Mouse (Mus musculus) kidney, postnatal 0 days (tissue): ENCODE data around the gene 1110059E24Rik. TPM values are rescaled to one million over a fixed set of nuclear protein-coding genes. Genes with fewer than 3 reads are reported as not detected.

Source experiments
- ATAC-seq: fragments of 200-750 bp; cut with Nextera tagmentation; replicated peaks from 2 replicates; pipeline ENCODE4 v1.8.0; 2017; ENCODE audit warnings: low read depth, moderate number of reproducible peaks, moderate TSS enrichment, moderate library complexity; ENCODE audit not compliant: low FRiP score
- DNase-seq: peaks from one replicate; pipeline ENCODE4 v3.0.0-alpha.2; 2016; ENCODE audit warnings: low spot score
- H3K27ac ChIP-seq: fragments of 300-500 bp; sonication (generic); 2 replicates; pipeline ENCODE4 v1.5.1; 2014; ENCODE audit warnings: mild to moderate bottlenecking
- H3K27me3 ChIP-seq: fragments of 300-500 bp; sonication (generic); 2 replicates; pipeline ENCODE4 v1.6.1; 2014; ENCODE audit warnings: low read length, mixed read lengths; ENCODE audit not compliant: insufficient read depth
- H3K36me3 ChIP-seq: fragments of 300-500 bp; sonication (generic); 2 replicates; pipeline ENCODE4 v1.6.1; 2014; ENCODE audit warnings: low read length, mixed read lengths; ENCODE audit not compliant: insufficient read depth
- H3K4me1 ChIP-seq: fragments of 300-500 bp; sonication (generic); replicated peaks from 2 replicates; pipeline ENCODE4 v1.6.1; 2014; ENCODE audit warnings: antibody characterized with exemption, low read length, mixed read lengths; ENCODE audit not compliant: insufficient read depth
- H3K4me2 ChIP-seq: fragments of 300-500 bp; sonication (generic); 2 replicates; pipeline ENCODE4 v1.6.1; 2014; ENCODE audit warnings: mild to moderate bottlenecking, low read length, moderate library complexity, mixed read lengths
- H3K4me3 ChIP-seq: fragments of 300-500 bp; sonication (generic); replicated peaks from 2 replicates; pipeline ENCODE4 v1.5.1; 2014; ENCODE audit warnings: low read depth, low read length
- H3K9ac ChIP-seq: fragments of 300-500 bp; sonication (generic); 2 replicates; pipeline ENCODE4 v1.6.1; 2014; ENCODE audit warnings: low read depth, low read length
- H3K9me3 ChIP-seq: fragments of 300-500 bp; sonication (generic); replicated peaks from 2 replicates; pipeline ENCODE4 v1.6.1; 2016; ENCODE audit warnings: low read length, inconsistent platforms, mixed read lengths
- CTCF ChIP-seq: IDR thresholded peaks from 2 replicates; pipeline ENCODE4 v1.5.1; 2016; ENCODE audit warnings: antibody characterized with exemption, low read depth, mild to moderate bottlenecking, moderate library complexity
- WGBS: fragments of 180-500 bp; shearing (Covaris S2); extraction: QIAGEN DNeasy Blood & Tissue Kit; methylation state at CpG from one replicate; pipeline ENCODE4 v1.1.7; 2014; 5-methylcytosine and 5-hydroxymethylcytosine counted together
- polyA plus RNA-seq: library from polyadenylated mRNA; unstranded; fragments of >200 nt; fragmentation: Nextera tagmentation; extraction: Ambion mirVana; gene quantifications from 2 replicates; pipeline ENCODE4 v1.2.1, GENCODE M21; 2015

1110059E24Rik gene
- polyA plus RNA-seq, 1 experiment from 2014 or later = 59.0 TPM

DNA sequence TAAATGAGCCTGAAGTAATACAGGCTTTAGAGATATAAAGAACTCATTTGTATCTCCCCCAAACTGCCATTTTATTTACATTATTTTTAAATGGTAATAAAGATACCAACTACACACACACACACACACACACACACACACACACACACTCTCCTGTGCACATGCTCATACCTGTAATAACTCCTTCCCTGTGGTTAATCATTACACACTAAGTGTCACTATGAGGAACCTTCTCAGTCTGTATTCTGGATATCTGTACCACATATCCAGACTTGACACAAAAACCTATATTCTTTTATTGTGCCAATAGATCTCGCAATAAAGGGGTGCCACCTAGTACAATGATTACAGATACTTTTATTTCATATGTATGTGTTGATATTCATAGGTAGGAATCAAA is 62.9 kb downstream of the 1110059E24Rik start:
- Histone ChIP-seq H3K36me3 (no peaks in the 10 kb centered on the region), H3K27me3 (no peaks in the 10 kb centered on the region), H3K4me3 (no peak overlapping the region), H3K9me3 (no peaks in the 10 kb centered on the region), H3K9ac (no peak overlapping the region), H3K4me1 (no peaks in the 10 kb centered on the region), H3K4me2 (no peak overlapping the region), H3K27ac (no peak overlapping the region)
- ATAC-seq (no peak), DNase-seq (no peak)
- no peak for TF ChIP-seq CTCF
- 91% methylated on average over 1 of the region's 1 CpGs for WGBS

DNA sequence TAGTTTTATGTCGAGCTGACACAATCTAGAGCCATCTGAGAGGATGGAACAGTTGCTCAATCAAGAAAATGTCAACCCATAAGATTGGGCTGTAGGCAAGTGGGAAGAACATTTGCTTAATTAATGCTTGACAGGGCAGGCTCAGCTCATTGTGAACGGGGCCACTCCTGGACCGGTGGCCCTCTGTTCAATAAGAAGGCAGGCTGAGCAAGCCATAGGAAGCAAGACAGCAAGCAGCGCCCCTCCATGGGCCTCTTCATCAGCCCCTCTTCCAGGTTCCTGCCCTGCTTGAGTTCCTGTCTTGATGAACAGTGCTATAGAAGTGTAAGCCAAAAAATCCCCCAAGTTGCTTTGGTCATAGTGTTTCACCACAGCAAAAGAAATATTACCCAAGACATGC is 65.2 kb downstream of the 1110059E24Rik start:
- TF ChIP-seq CTCF = no peak

DNA sequence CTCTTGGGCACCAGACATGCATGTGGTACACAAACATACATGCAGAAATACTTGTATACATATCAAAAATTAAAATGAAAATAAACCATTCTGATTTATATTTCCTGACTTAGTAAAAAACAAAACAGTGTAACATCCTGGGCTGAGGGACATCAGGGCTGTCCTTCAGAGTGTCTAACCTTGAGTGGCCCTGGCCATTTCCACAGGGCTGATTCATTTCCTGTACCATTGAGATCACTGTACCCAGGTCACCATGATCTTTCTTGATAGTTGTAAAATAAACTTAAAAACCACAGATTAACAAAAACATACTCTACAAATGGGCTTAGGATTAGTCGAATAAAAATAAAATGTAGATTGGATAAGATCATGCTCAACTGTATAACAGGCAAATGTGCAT is 66.2 kb downstream of the 1110059E24Rik start:
- WGBS = 100% methylated on average over 1 of the region's 1 CpGs
- Histone ChIP-seq H3K4me1 (no peaks in the 10 kb centered on the region), H3K27ac (no peak overlapping the region), H3K4me2 (no peak overlapping the region), H3K27me3 (no peaks in the 10 kb centered on the region), H3K9me3 (no peaks in the 10 kb centered on the region), H3K36me3 (no peaks in the 10 kb centered on the region), H3K9ac (no peak overlapping the region), H3K4me3 (no peak overlapping the region)
- no peak for ATAC-seq
- no peak for DNase-seq
- no peak for TF ChIP-seq CTCF

More for the DNA sequence above, 65.2 kb downstream of the 1110059E24Rik start:
- Histone ChIP-seq H3K9me3 (no peaks in the 10 kb centered on the region), H3K4me3 (no peak overlapping the region), H3K4me2 (no peak overlapping the region), H3K27ac (no peak overlapping the region), H3K4me1 (no peaks in the 10 kb centered on the region), H3K9ac (no peak overlapping the region), H3K27me3 (no peaks in the 10 kb centered on the region), H3K36me3 (no peaks in the 10 kb centered on the region)
- no peak for DNase-seq
- ATAC-seq = no peak
- WGBS = 71% methylated on average over 4 of the region's 4 CpGs

DNA sequence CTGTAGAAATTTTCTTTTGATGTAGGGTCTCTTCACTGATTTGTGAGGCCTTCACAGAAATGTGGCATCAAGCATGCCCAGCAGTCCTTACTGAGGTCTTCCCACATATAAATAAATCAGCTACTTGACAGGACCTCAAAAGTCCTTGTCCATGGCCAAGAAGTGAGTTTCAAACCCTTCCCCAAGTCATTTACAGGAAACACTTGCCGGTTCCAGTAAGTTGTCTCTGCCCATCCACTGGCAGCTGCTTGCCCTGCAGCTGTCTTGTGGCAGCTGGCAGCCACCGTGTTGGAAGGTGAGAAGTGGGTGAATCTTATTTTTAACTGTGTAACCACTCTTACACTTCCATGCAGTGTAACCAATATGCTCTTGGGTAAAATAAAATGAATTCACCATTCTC is 66.9 kb downstream of the 1110059E24Rik start:
- ATAC-seq (no peak), DNase-seq (no peak)
- 67% methylated on average over 2 of the region's 2 CpGs for WGBS
- H3K4me3 ChIP-seq = no peak overlapping the region
- H3K4me2 ChIP-seq = no peak overlapping the region
- no peaks in the 10 kb centered on the region for H3K36me3 ChIP-seq
- no peak overlapping the region for H3K9ac ChIP-seq
- no peaks in the 10 kb centered on the region for H3K27me3 ChIP-seq
- H3K27ac ChIP-seq = no peak overlapping the region
- H3K4me1 ChIP-seq = 0 out of 2 replicates have a peak, but pooled peaks cover 4% of the 10 kb centered on the region
- TF ChIP-seq CTCF = no peak
- no peaks in the 10 kb centered on the region for H3K9me3 ChIP-seq

GRCm38 (mm10) chr19:21583986-21584385 is 68.8 kb downstream of the 1110059E24Rik start:
- Histone ChIP-seq H3K36me3 (no peaks in the 10 kb centered on the region), H3K4me1 (0 out of 2 replicates have a peak, but pooled peaks cover 4% of the 10 kb centered on the region), H3K9ac (no peak overlapping the region), H3K4me2 (no peak overlapping the region), H3K9me3 (no peaks in the 10 kb centered on the region), H3K27me3 (no peaks in the 10 kb centered on the region), H3K4me3 (no peak overlapping the region), H3K27ac (no peak overlapping the region)
- TF ChIP-seq CTCF = no peak
- DNase-seq (no peak), ATAC-seq (no peak)
- 88% methylated on average over 5 of the region's 5 CpGs for WGBS

GRCm38 (mm10) chr19:21583523-21583984 is 69.2 kb downstream of the 1110059E24Rik start:
- H3K4me2 ChIP-seq = no peak overlapping the region
- WGBS = 74% methylated on average over 4 of the region's 4 CpGs

GRCm38 (mm10) chr19:21581404-21581803 is 71.4 kb downstream of the 1110059E24Rik start:
- no peak overlapping the region for H3K4me3 ChIP-seq
- no peaks in the 10 kb centered on the region for H3K9me3 ChIP-seq
- H3K4me2 ChIP-seq = peak overlapping the region; percentile 23; the same call in 1 of the 2 replicates
- no peaks in the 10 kb centered on the region for H3K36me3 ChIP-seq
- ATAC-seq = no peak
- H3K4me1 ChIP-seq = 0 out of 2 replicates have a peak, but pooled peaks cover 4% of the 10 kb centered on the region
- TF ChIP-seq CTCF = no peak
- no peak overlapping the region for H3K9ac ChIP-seq
- no peaks in the 10 kb centered on the region for H3K27me3 ChIP-seq
- H3K27ac ChIP-seq = no peak overlapping the region
- DNase-seq = no peak
- 26% methylated on average over 6 of the region's 6 CpGs for WGBS

More at GRCm38 (mm10) chr19:21583523-21583984, 69.2 kb downstream of the 1110059E24Rik start:
- DNase-seq (no peak), ATAC-seq (no peak)
- Histone ChIP-seq H3K27me3 (no peaks in the 10 kb centered on the region), H3K4me3 (no peak overlapping the region), H3K4me1 (0 out of 2 replicates have a peak, but pooled peaks cover 4% of the 10 kb centered on the region), H3K36me3 (no peaks in the 10 kb centered on the region), H3K27ac (no peak overlapping the region), H3K9ac (no peak overlapping the region), H3K9me3 (no peaks in the 10 kb centered on the region)
- TF ChIP-seq CTCF = no peak
